Mouse (Mus musculus): ENCODE measurements around the gene Arvcf.

DNA sequence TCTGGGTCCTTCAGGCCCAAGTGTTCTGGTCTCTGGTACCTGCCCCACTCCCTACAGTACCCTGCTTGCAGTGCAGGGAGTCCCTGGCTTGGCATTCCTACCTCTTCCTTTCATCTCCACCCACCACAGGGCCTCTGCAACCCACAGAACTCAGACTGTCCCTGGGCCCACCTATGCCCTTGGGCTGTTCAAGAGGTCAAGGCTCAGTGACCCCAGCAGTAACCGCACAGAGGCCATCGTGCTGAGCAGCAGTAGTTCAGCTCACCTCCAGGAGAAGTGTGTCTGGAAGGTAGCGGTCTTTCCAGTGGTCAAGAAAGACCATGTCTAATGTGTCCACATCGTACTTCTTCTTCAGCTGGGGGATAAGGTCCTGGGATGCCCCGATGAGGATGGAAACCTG, 62.4 kb downstream of the Arvcf start:
- no peak for TF ChIP-seq CTCF (IDR thresholded peaks at IDR 0.05; ENCODE audit: extremely low read depth, insufficient read length, insufficient replicate concordance, low read depth, low read length)
- no peak for TF ChIP-seq POLR2A (IDR thresholded peaks at IDR 0.05; ENCODE audit: low read depth, low read length)

Measured in small intestine, adult 2 months (tissue).